Mouse (Mus musculus) embryonic facial prominence, embryonic 11.5 days (tissue): ENCODE results near the gene Scarf1. TPM values are rescaled to one million over a fixed set of nuclear protein-coding genes. Genes with fewer than 3 reads are reported as not detected.

Experiments
- ATAC-seq: fragments of 200-750 bp; cut with Nextera tagmentation; replicated peaks from 2 replicates; pipeline ENCODE4 v1.8.0; 2017; ENCODE audit warnings: low read depth; ENCODE audit not compliant: insufficient number of reproducible peaks, low FRiP score, low TSS enrichment
- DNase-seq: peaks from one replicate; pipeline ENCODE4 v3.0.0-alpha.2; 2015; ENCODE audit warnings: low spot score
- H3K27ac ChIP-seq: fragments of 300-500 bp; sonication (generic); replicated peaks from 2 replicates; pipeline ENCODE4 v1.5.1; 2014; ENCODE audit warnings: mild to moderate bottlenecking, low read depth, low read length, control low read depth
- H3K27me3 ChIP-seq: fragments of 300-500 bp; sonication (generic); 2 replicates; pipeline ENCODE4 v1.6.1; 2014; ENCODE audit warnings: mild to moderate bottlenecking, low read length, moderate library complexity, mixed read lengths; ENCODE audit not compliant: control insufficient read depth, insufficient read depth
- H3K36me3 ChIP-seq: fragments of 300-500 bp; sonication (generic); replicated peaks from 2 replicates; pipeline ENCODE4 v1.6.1; 2014; ENCODE audit warnings: low read depth, mild to moderate bottlenecking, low read length, moderate library complexity, mixed read lengths; ENCODE audit not compliant: control insufficient read depth, insufficient read depth
- H3K4me1 ChIP-seq: fragments of 300-500 bp; sonication (generic); 2 replicates; pipeline ENCODE4 v1.6.1; 2014; ENCODE audit warnings: low read length, mixed read lengths; ENCODE audit not compliant: control insufficient read depth, insufficient read depth
- H3K4me2 ChIP-seq: fragments of 300-500 bp; sonication (generic); 2 replicates; pipeline ENCODE4 v1.6.1; 2014; ENCODE audit warnings: low read depth, mild to moderate bottlenecking, control low read depth, low read length, moderate library complexity
- H3K4me3 ChIP-seq: fragments of 300-500 bp; sonication (generic); 2 replicates; pipeline ENCODE4 v1.5.1; 2014; ENCODE audit warnings: low read depth, low read length, control low read depth
- H3K9ac ChIP-seq: fragments of 300-500 bp; sonication (generic); replicated peaks from 2 replicates; pipeline ENCODE4 v1.6.1; 2014; ENCODE audit warnings: mild to moderate bottlenecking, control low read depth, low read length
- H3K9me3 ChIP-seq: fragments of 300-500 bp; sonication (generic); replicated peaks from 2 replicates; pipeline ENCODE4 v1.6.1; 2016; ENCODE audit warnings: mild to moderate bottlenecking, low read length, inconsistent platforms, mixed read lengths; ENCODE audit not compliant: control insufficient read depth
- WGBS: fragments of 180-500 bp; shearing (Covaris S2); extraction: QIAGEN DNeasy Blood & Tissue Kit; methylation state at CpG from one replicate; pipeline ENCODE4 v1.1.7; 2014; 5-methylcytosine and 5-hydroxymethylcytosine counted together
- polyA plus RNA-seq: library from polyadenylated mRNA; unstranded; fragments of >200 nt; fragmentation: Nextera tagmentation; extraction: Ambion mirVana; gene quantifications from 2 replicates; pipeline ENCODE4 v1.2.1, GENCODE M21; 2014

Gene Scarf1
- polyA plus RNA-seq, 1 experiment from 2014 or later = 2.7 TPM

GRCm38 (mm10) chr11:75531469-75532242 lies 18.3 kb downstream of the Scarf1 start, which contains the start of gene Slc43a2:
Slc43a2 (plus strand) TSS chr11:75531694.
- H3K4me1 ChIP-seq = no peaks in the 10 kb centered on the region; the same call in 1 of the 2 replicates
- ATAC-seq = peak; percentile 94
- DNase-seq = peak; percentile 97
- under 1% methylated on average over 62 of the region's 62 CpGs for WGBS
- peak within 1 kb of the TSS; percentile 68 for H3K4me3 ChIP-seq
- no peaks in the 10 kb centered on the region for H3K27me3 ChIP-seq
- peak within 1 kb of the TSS; percentile 37; the same call in 1 of the 2 replicates for H3K27ac ChIP-seq
- H3K4me2 ChIP-seq = peak within 1 kb of the TSS; percentile 97
- no peaks in the 10 kb centered on the region for H3K36me3 ChIP-seq
- H3K9ac ChIP-seq = peak within 1 kb of the TSS; percentile 83
- H3K9me3 ChIP-seq = no peaks in the 10 kb centered on the region

GRCm38 (mm10) chr11:75532340-75533277 lies 19.3 kb downstream of the Scarf1 start:
- no peaks in the 10 kb centered on the region; the same call in 1 of the 2 replicates for H3K4me1 ChIP-seq
- DNase-seq (no peak), ATAC-seq (0 out of 2 replicates have a peak, but pooled peaks have one; percentile 15)
- H3K4me2 ChIP-seq = peak overlapping the region; percentile 97
- peak overlapping the region; percentile 68 for H3K4me3 ChIP-seq
- H3K9ac ChIP-seq = peak overlapping the region; percentile 46
- 16% methylated on average over 36 of the region's 38 CpGs for WGBS
- H3K27ac ChIP-seq = no peak overlapping the region
- H3K9me3 ChIP-seq = no peaks in the 10 kb centered on the region
- H3K36me3 ChIP-seq = no peaks in the 10 kb centered on the region
- H3K27me3 ChIP-seq = no peaks in the 10 kb centered on the region

GRCm38 (mm10) chr11:75533314-75534015 lies 20.1 kb downstream of the Scarf1 start:
- ATAC-seq = no peak
- H3K4me3 ChIP-seq = no peak overlapping the region
- WGBS = 77% methylated on average over 6 of the region's 6 CpGs
- H3K4me1 ChIP-seq = peaks cover 3% of the 10 kb centered on the region; the same call in 1 of the 2 replicates
- no peak for DNase-seq
- H3K36me3 ChIP-seq = no peaks in the 10 kb centered on the region
- H3K27me3 ChIP-seq = no peaks in the 10 kb centered on the region
- no peak overlapping the region for H3K27ac ChIP-seq
- H3K9ac ChIP-seq = no peak overlapping the region
- no peaks in the 10 kb centered on the region for H3K9me3 ChIP-seq
- H3K4me2 ChIP-seq = no peak overlapping the region

GRCm38 (mm10) chr11:75534286-75535033 lies 21.1 kb downstream of the Scarf1 start:
- WGBS = 46% methylated on average over 4 of the region's 4 CpGs
- no peaks in the 10 kb centered on the region for H3K9me3 ChIP-seq
- H3K4me3 ChIP-seq = no peak overlapping the region
- no peak overlapping the region for H3K27ac ChIP-seq
- no peak overlapping the region for H3K9ac ChIP-seq
- no peak for ATAC-seq
- H3K36me3 ChIP-seq = no peaks in the 10 kb centered on the region
- H3K27me3 ChIP-seq = no peaks in the 10 kb centered on the region
- DNase-seq = no peak
- no peak overlapping the region for H3K4me2 ChIP-seq
- H3K4me1 ChIP-seq = peaks cover 3% of the 10 kb centered on the region; the same call in 1 of the 2 replicates

GRCm38 (mm10) chr11:75535106-75535795 lies 21.9 kb downstream of the Scarf1 start:
- WGBS = 57% methylated on average over 13 of the region's 13 CpGs
- no peaks in the 10 kb centered on the region for H3K27me3 ChIP-seq
- peaks cover 3% of the 10 kb centered on the region; the same call in 1 of the 2 replicates for H3K4me1 ChIP-seq

GRCm38 (mm10) chr11:75536255-75537024 lies 23.1 kb downstream of the Scarf1 start:
- DNase-seq (no peak), ATAC-seq (no peak)
- no peaks in the 10 kb centered on the region for H3K36me3 ChIP-seq
- no peaks in the 10 kb centered on the region for H3K9me3 ChIP-seq
- WGBS = 87% methylated on average over 12 of the region's 12 CpGs
- no peaks in the 10 kb centered on the region for H3K27me3 ChIP-seq
- no peak overlapping the region for H3K4me3 ChIP-seq
- H3K4me2 ChIP-seq = no peak overlapping the region
- H3K27ac ChIP-seq = no peak overlapping the region
- peaks cover 3% of the 10 kb centered on the region; the same call in 1 of the 2 replicates for H3K4me1 ChIP-seq
- H3K9ac ChIP-seq = no peak overlapping the region

More at GRCm38 (mm10) chr11:75535106-75535795, 21.9 kb downstream of the Scarf1 start:
- ATAC-seq (no peak), DNase-seq (no peak)
- H3K9me3 ChIP-seq = no peaks in the 10 kb centered on the region
- no peak overlapping the region for H3K4me2 ChIP-seq
- no peak overlapping the region for H3K9ac ChIP-seq
- H3K4me3 ChIP-seq = no peak overlapping the region
- H3K27ac ChIP-seq = no peak overlapping the region
- no peaks in the 10 kb centered on the region for H3K36me3 ChIP-seq
